Mouse (Mus musculus): Measurements from ENCODE around the gene Nme3. TPM values are rescaled to one million over a fixed set of nuclear protein-coding genes. Genes with fewer than 3 reads are reported as not detected.
A peak's percentile ranks its signal among the peaks of the same experiment; 100 is the strongest.
"Not testable (repeated sequence)": the region's sequence is repeated elsewhere in the genome, so short reads cannot be mapped to it uniquely, and the experiment has no call there.

Nme3 gene
- polyA plus RNA-seq, 1 experiment from 2014 or later = 60.1 TPM

DNA sequence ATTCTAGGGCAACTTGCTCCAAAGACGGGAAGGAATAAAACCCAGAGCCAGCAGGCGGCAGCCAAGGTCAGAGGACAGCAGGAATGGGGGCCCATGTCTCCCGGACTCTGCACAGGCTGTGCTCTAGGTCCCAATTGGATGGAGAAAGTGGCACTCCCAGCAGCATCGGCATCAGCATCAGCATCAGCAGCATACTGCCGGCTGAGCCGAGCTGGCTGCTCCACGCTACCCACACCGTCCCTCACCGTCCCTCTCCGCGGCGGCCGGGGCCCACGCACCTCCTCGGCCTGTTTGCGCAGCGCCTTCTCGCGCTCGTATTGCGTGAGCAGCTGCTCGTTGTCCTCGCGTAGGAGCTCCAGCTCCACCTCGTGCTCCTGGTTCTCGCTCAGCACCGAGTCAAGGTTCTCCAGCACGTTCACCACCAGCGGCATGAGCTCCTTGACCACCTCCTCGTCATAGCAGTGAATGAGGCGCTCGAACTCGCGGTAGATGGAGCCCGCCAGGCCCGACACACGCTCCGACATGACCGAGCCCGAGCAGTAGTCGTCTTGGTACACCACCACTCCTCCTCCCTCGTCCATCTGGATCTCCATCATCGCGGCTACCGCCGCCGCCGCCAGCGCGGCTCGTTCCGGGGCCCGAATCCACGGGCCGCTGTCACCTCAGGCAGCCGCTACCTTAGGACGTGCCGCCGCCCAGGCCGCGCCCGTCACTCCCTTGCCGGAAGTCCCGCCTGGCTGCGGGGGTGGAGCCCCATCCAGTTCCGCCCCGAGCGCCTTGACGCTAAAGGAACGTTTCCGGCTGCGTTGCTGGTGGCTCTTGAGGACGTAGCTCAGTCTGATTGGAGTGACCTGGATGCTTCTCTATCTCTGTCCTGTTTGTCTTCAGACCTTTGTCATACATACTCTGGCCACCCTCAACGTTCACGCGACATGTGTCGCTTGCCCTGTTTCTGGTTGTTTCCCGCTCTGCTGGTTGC is 40.2 kb downstream of the Nme3 start, which contains the start of gene Mapk8ip3:
TSS of gene Mapk8ip3 (minus strand) at position 719 of the 979 bp plus-strand sequence.
- peak within 1 kb of the TSS; percentile 92 for H3K9ac ChIP-seq
- peaks cover 13% of the 10 kb centered on the region; the same call in 1 of the 2 replicates for H3K36me3 ChIP-seq (replicated peaks)
- peak; percentile 98 for ATAC-seq (ENCODE audit: insufficient read depth)
- H3K4me3 ChIP-seq (replicated peaks) = peak within 1 kb of the TSS; percentile 96
- H3K9me3 ChIP-seq (replicated peaks) = no peaks in the 10 kb centered on the region
- H3K27me3 ChIP-seq = no peaks in the 10 kb centered on the region
- H3K27ac ChIP-seq (replicated peaks) = peak within 1 kb of the TSS; percentile 92
- H3K4me2 ChIP-seq = peak within 1 kb of the TSS; percentile 87
- under 1% methylated on average over 78 of the region's 78 CpGs for WGBS (ENCODE audit: insufficient replicate concordance)
- H3K4me1 ChIP-seq (replicated peaks) = peaks cover 41% of the 10 kb centered on the region

DNA sequence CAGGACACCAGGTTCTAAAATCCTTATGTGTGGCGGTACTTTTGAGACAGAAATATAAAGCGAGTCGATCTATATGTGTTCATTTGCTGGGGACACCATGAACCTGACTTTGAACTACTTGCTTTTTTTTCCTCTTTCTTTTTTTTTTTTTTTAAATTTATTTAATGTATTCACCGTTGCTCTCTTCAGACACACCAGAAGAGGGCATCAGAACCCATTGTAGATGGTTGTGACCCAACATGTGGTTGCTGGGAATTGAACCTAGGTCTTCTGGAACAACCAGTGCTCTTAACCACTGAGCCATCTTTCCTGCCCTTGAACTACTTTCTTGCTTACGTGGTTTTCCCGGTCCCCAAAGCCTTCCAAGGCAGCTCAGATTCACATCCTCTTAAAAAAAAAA is 41.0 kb downstream of the Nme3 start:
- 45% methylated on average over 6 of the region's 6 CpGs for WGBS (ENCODE audit: insufficient replicate concordance)
- peaks cover 9% of the 10 kb centered on the region; the same call in 1 of the 2 replicates for H3K36me3 ChIP-seq (replicated peaks)
- ATAC-seq (ENCODE audit: insufficient read depth) = no peak
- H3K27ac ChIP-seq (replicated peaks) = peak overlapping the region; percentile 92
- H3K4me2 ChIP-seq = peak overlapping the region; percentile 87
- peak overlapping the region; percentile 96 for H3K4me3 ChIP-seq (replicated peaks)
- no peaks in the 10 kb centered on the region for H3K27me3 ChIP-seq
- peak overlapping the region; percentile 92 for H3K9ac ChIP-seq
- H3K9me3 ChIP-seq (replicated peaks) = no peaks in the 10 kb centered on the region
- H3K4me1 ChIP-seq (replicated peaks) = peaks cover 41% of the 10 kb centered on the region

DNA sequence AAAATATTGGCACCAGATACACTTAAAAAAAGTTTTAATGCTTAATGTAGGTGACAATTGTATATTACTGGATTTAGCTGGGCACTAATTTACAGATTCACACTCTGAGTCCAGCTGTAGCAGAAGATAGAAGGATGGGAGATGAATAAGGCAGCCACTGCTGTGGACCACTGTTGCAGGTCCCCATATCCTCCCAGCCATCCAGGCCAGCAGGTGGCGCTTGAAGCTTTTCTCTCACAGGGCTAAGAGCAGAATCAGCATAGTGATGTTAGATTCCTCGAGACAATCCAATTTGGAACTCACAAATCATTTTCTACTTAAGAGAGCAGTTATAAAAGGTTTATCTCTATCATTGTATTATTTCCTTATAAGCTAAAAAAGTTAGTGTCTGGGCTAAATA is 46.2 kb downstream of the Nme3 start:
- not testable (repeated sequence) for H3K27me3 ChIP-seq; H3K9me3 ChIP-seq (replicated peaks); H3K9ac ChIP-seq; H3K27ac ChIP-seq (replicated peaks); H3K4me1 ChIP-seq (replicated peaks); H3K4me3 ChIP-seq (replicated peaks); H3K4me2 ChIP-seq
- peak; percentile 65; the same call in 1 of the 2 replicates for ATAC-seq (ENCODE audit: insufficient read depth)
- 18% methylated on average over 2 of the region's 2 CpGs for WGBS (ENCODE audit: insufficient replicate concordance)
- H3K36me3 ChIP-seq (replicated peaks) = peaks cover 46% of the 10 kb centered on the region

DNA sequence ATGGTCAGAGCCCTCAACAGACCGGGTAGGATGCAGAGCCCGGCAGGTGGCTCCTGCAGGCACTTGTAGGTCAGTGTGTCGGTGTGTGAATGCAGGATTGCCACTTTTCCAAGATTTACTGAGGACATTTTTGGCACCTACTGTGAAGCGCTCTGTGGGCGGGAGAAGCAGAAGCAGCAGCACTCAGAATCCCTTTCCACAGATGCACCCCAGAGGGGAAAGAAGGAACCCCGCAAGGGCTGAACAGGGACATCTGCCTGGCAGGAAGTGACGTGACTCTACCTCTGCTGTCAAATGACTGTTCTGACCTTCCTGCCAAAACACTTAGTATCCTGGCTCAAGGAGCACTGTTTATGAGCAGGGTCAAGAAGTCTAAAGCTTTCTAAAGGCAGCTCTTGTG is 46.7 kb downstream of the Nme3 start:
- no peak overlapping the region for H3K4me2 ChIP-seq
- H3K9ac ChIP-seq = no peak overlapping the region
- no peaks in the 10 kb centered on the region for H3K27me3 ChIP-seq
- H3K4me1 ChIP-seq (replicated peaks) = no peaks in the 10 kb centered on the region
- peaks cover 52% of the 10 kb centered on the region for H3K36me3 ChIP-seq (replicated peaks)
- ATAC-seq (ENCODE audit: insufficient read depth) = no peak
- WGBS (ENCODE audit: insufficient replicate concordance) = 82% methylated on average over 7 of the region's 7 CpGs
- no peaks in the 10 kb centered on the region for H3K9me3 ChIP-seq (replicated peaks)
- no peak overlapping the region for H3K27ac ChIP-seq (replicated peaks)
- H3K4me3 ChIP-seq (replicated peaks) = no peak overlapping the region

DNA sequence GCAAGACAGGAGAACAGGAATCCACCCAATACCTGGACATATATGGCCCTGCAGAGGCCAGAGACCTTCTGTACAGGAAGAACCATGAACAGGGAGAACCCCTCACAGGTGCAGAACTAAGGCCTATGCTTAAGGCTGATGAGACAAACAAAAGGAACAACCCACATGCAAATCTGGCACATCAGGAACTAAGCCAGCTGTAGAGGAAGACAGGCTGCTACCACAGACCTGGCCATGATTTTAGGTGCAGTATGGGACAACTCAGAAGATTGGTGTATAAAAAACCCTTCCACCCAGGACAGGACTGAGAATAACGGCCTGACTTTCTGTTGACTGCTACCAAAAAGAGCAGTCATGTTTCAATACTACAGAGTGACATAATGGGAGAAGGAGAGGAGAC is 47.3 kb downstream of the Nme3 start:
- H3K4me2 ChIP-seq; H3K4me3 ChIP-seq (replicated peaks); H3K9ac ChIP-seq; H3K9me3 ChIP-seq (replicated peaks); ATAC-seq (ENCODE audit: insufficient read depth); H3K27ac ChIP-seq (replicated peaks); H3K27me3 ChIP-seq; H3K4me1 ChIP-seq (replicated peaks): not testable (repeated sequence)
- H3K36me3 ChIP-seq (replicated peaks) = peaks cover 58% of the 10 kb centered on the region
- WGBS (ENCODE audit: insufficient replicate concordance) = 73% methylated on average over 1 of the region's 1 CpGs

Other genes starting within 250 kb of the Nme3 start
- gene Slc9a3r2, start 246.2 kb upstream of the Nme3 start, polyA plus RNA-seq (2015; fragmentation: Nextera tagmentation; extraction: Ambion mirVana) = 10.8 and 13.8 TPM in 2 replicates
- gene Npw, start 238.0 kb upstream of the Nme3 start, polyA plus RNA-seq (2015; fragmentation: Nextera tagmentation; extraction: Ambion mirVana) = 0.30 TPM in 1 of 2 replicates, not detected in the other
- 9.9 and 12.5 TPM in 2 replicates for gene Zfp598, start 226.8 kb upstream of the Nme3 start, polyA plus RNA-seq (2015; fragmentation: Nextera tagmentation; extraction: Ambion mirVana)
- 0.07 and 0.16 TPM in 2 replicates for gene Syngr3, start 206.5 kb upstream of the Nme3 start, polyA plus RNA-seq (2015; fragmentation: Nextera tagmentation; extraction: Ambion mirVana)
- 22.8 and 25.2 TPM in 2 replicates for gene Gfer, start 200.3 kb upstream of the Nme3 start, polyA plus RNA-seq (2015; fragmentation: Nextera tagmentation; extraction: Ambion mirVana)
- 0.14 and 0.16 TPM in 2 replicates for gene Noxo1, start 200.3 kb upstream of the Nme3 start, polyA plus RNA-seq (2015; fragmentation: Nextera tagmentation; extraction: Ambion mirVana)
- gene Tbl3, start 188.8 kb upstream of the Nme3 start, polyA plus RNA-seq (2015; fragmentation: Nextera tagmentation; extraction: Ambion mirVana) = 35.0 and 40.6 TPM in 2 replicates
- not detected in 2 replicates for gene Rnf151, start 178.4 kb upstream of the Nme3 start, polyA plus RNA-seq (2015; fragmentation: Nextera tagmentation; extraction: Ambion mirVana)
- gene Rps2, start 178.4 kb upstream of the Nme3 start, polyA plus RNA-seq (2015; fragmentation: Nextera tagmentation; extraction: Ambion mirVana) = 1,043 and 1,068 TPM in 2 replicates
- gene Ndufb10, start 172.0 kb upstream of the Nme3 start, polyA plus RNA-seq (2015; fragmentation: Nextera tagmentation; extraction: Ambion mirVana) = 160 and 162 TPM in 2 replicates
- gene Rpl3l, start 168.7 kb upstream of the Nme3 start, polyA plus RNA-seq (2015; fragmentation: Nextera tagmentation; extraction: Ambion mirVana) = 0.09 and 0.15 TPM in 2 replicates
- 31.1 and 32.9 TPM in 2 replicates for gene Msrb1, start 159.9 kb upstream of the Nme3 start, polyA plus RNA-seq (2015; fragmentation: Nextera tagmentation; extraction: Ambion mirVana)
- 0.07 TPM in 1 of 2 replicates, not detected in the other for gene Hs3st6, start 143.5 kb upstream of the Nme3 start, polyA plus RNA-seq (2015; fragmentation: Nextera tagmentation; extraction: Ambion mirVana)
- gene Meiob, start 92.2 kb upstream of the Nme3 start, polyA plus RNA-seq (2015; fragmentation: Nextera tagmentation; extraction: Ambion mirVana) = 0.35 and 0.54 TPM in 2 replicates
- gene Hagh, start 56.4 kb upstream of the Nme3 start, polyA plus RNA-seq (2015; fragmentation: Nextera tagmentation; extraction: Ambion mirVana) = 117 and 135 TPM in 2 replicates
- gene Fahd1, start 46.1 kb upstream of the Nme3 start, polyA plus RNA-seq (2015; fragmentation: Nextera tagmentation; extraction: Ambion mirVana) = 41.1 and 44.2 TPM in 2 replicates
- gene Igfals, start 30.5 kb upstream of the Nme3 start, polyA plus RNA-seq (2015; fragmentation: Nextera tagmentation; extraction: Ambion mirVana) = 9.6 and 11.5 TPM in 2 replicates
- 68.1 and 73.5 TPM in 2 replicates for gene Nubp2, start 10.2 kb upstream of the Nme3 start, polyA plus RNA-seq (2015; fragmentation: Nextera tagmentation; extraction: Ambion mirVana)
- gene Spsb3, start 9.9 kb upstream of the Nme3 start, polyA plus RNA-seq (2015; fragmentation: Nextera tagmentation; extraction: Ambion mirVana) = 45.2 and 48.4 TPM in 2 replicates
- gene Eme2, start 1.4 kb upstream of the Nme3 start, polyA plus RNA-seq (2015; fragmentation: Nextera tagmentation; extraction: Ambion mirVana) = 11.5 and 13.0 TPM in 2 replicates
- gene Mrps34, start 1.4 kb upstream of the Nme3 start, polyA plus RNA-seq (2015; fragmentation: Nextera tagmentation; extraction: Ambion mirVana) = 52.3 and 52.8 TPM in 2 replicates
- gene Mapk8ip3, start 40.5 kb downstream of the Nme3 start, polyA plus RNA-seq (2015; fragmentation: Nextera tagmentation; extraction: Ambion mirVana) = 8.3 and 10.0 TPM in 2 replicates
- 60.0 and 62.4 TPM in 2 replicates for gene Jpt2, start 64.2 kb downstream of the Nme3 start, polyA plus RNA-seq (2015; fragmentation: Nextera tagmentation; extraction: Ambion mirVana)
- gene Cramp1l, start 119.3 kb downstream of the Nme3 start, polyA plus RNA-seq (2015; fragmentation: Nextera tagmentation; extraction: Ambion mirVana) = 2.9 and 4.3 TPM in 2 replicates
- gene Ift140, start 119.6 kb downstream of the Nme3 start, polyA plus RNA-seq (2015; fragmentation: Nextera tagmentation; extraction: Ambion mirVana) = 139 and 156 TPM in 2 replicates
- gene Tmem204, start 187.1 kb downstream of the Nme3 start, polyA plus RNA-seq (2015; fragmentation: Nextera tagmentation; extraction: Ambion mirVana) = 5.6 and 6.5 TPM in 2 replicates
- 14.3 and 17.4 TPM in 2 replicates for gene Telo2, start 219.5 kb downstream of the Nme3 start, polyA plus RNA-seq (2015; fragmentation: Nextera tagmentation; extraction: Ambion mirVana)
- gene Ptx4, start 224.3 kb downstream of the Nme3 start, polyA plus RNA-seq (2015; fragmentation: Nextera tagmentation; extraction: Ambion mirVana) = 0.06 and 0.10 TPM in 2 replicates
- 10.7 TPM in 2 replicates for gene Clcn7, start 236.9 kb downstream of the Nme3 start, polyA plus RNA-seq (2015; fragmentation: Nextera tagmentation; extraction: Ambion mirVana)